Mouse (Mus musculus): ENCODE measurements around the gene Ccnd3.

- TF ChIP-seq CTCF (IDR thresholded peaks at IDR 0.05) (no peak), EP300 (IDR thresholded peaks at IDR 0.05) (peak; percentile 47)
Measured at GRCm38 (mm10) chr17:47472435-47473350, 32.2 kb upstream of the Ccnd3 start.
